Mouse (Mus musculus) brain, embryonic 14.5 days (tissue): ENCODE measurements around the gene Rbbp9. TPM values are rescaled to one million over a fixed set of nuclear protein-coding genes. Genes with fewer than 3 reads are reported as not detected.
"Not testable (repeated sequence)": the region's sequence is repeated elsewhere in the genome, so short reads cannot be mapped to it uniquely, and the experiment has no call there.

Experiments used
- DNase-seq: peaks from one replicate; pipeline ENCODE4 v3.0.0-alpha.2; 2011; ENCODE audit warnings: low read depth
- CTCF ChIP-seq: fragments of 200-500 bp; IDR thresholded peaks from 2 replicates; pipeline ENCODE4 v1.5.1; 2012; ENCODE audit warnings: inconsistent platforms, mild to moderate bottlenecking, moderate library complexity, borderline replicate concordance; ENCODE audit not compliant: insufficient read depth, insufficient read length; ENCODE audit errors: extremely low read depth
- POLR2A ChIP-seq: fragments of 200-500 bp; IDR thresholded peaks from 2 replicates; pipeline ENCODE4 v1.6.1; 2012; ENCODE audit warnings: mild to moderate bottlenecking, inconsistent platforms, borderline replicate concordance; ENCODE audit not compliant: poor library complexity, insufficient read depth, insufficient read length, severe bottlenecking; ENCODE audit errors: extremely low read depth
- polyA plus RNA-seq: library from polyadenylated mRNA; depleted of rRNA; stranded (reverse); fragments of >200 nt; gene quantifications from 2 replicates; pipeline ENCODE4 v1.2.3, GENCODE M21; 2012; rRNA removed

Rbbp9 gene
- polyA plus RNA-seq, result 32.2 and 32.9 TPM in 2 replicates

DNA sequence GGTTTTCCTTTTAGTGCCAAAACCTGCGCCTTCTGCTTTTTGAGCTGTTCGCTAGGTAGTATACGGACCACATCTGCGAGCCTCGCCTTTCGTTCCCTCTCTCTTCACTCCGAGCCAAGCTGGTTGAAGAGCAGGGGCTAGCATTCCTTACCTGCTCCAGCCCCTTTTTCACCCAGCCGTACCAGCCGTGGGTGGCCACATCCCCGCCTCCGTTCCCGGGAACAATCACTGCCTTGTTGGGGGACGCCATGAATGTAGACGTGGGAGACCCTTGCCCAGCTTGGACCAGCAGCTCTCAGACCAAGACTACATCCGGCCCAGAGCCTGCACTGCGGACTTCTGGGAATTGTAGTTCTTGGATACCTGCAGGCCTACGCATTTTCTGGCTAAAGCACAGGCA is at the start of gene Rbbp9:
TSS of gene Rbbp9 (minus strand) at position 341 of the 400 bp plus-strand sequence.
- DNase-seq, result peak; percentile 95

DNA sequence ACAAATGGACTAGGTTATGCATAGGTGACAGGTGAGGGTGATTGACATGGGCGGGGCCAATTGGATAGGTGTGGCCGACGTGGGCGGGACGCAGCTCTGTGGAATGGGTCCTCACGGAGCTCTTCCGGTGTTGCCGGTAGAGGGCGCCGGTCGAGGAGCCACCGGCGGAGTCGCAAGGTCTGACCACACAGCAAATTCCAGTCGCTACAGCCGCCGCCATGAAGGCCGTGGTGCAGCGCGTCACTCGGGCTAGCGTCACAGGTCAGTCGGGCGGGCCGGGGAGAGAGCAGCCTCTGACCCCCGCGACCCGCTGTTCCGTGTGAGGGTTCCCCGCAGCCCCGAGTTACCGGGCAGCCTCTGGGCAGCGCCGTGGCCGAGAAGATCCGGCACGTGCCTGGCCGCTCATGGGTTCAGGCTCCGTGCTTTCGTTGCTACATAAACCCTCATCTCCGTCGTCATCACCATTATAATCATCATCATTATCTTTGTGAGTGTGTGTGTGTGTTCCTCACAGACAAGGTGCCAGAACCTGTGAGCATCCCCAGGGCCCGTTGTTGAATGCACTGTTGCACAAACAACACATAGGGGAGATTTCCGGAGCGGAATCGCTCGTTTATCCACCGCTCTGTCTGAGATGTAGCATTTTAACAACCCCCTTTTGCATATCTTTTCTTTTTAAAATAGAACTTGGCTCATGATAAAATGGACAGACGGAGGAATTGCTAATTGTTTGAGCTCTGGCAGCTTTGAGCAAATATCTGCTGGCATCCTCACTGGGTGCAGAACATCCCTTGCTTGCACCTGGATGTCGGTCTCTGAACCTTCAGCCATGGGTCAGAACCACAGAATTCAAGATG is 49.4 kb upstream of the Rbbp9 start, which contains the start of gene Dtd1:
TSS of gene Dtd1 (plus strand) at position 67 of the 857 bp plus-strand sequence.
- DNase-seq, result peak; percentile 92
- TF ChIP-seq CTCF (peak; percentile 84), POLR2A (peak; percentile 63; the same call in 1 of the 2 replicates)

More for the DNA sequence above, at the start of gene Rbbp9:
- TF ChIP-seq POLR2A (peak; percentile 67; the same call in 1 of the 2 replicates), CTCF (no peak)

DNA sequence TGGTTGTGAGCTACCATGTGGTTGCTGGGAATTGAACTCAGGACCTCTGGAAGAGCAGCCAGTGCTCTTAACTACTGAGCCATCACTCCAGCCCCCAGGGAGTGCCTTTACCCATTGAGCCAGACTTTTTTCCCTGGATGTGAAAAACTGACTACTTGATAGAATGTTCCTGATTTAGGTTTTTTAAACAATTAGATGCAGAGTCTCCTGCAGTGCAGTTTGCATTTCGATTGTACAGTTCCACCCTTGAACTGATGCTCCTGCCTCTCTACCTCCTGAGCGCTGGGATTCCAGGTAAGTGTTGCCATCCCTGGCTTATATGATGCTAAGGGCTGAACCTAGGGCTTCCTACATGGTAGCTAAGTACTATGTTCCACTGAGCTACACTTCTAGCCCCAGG is 47.3 kb upstream of the Rbbp9 start:
- no peak for DNase-seq
- TF ChIP-seq POLR2A (no peak), CTCF (no peak)

DNA sequence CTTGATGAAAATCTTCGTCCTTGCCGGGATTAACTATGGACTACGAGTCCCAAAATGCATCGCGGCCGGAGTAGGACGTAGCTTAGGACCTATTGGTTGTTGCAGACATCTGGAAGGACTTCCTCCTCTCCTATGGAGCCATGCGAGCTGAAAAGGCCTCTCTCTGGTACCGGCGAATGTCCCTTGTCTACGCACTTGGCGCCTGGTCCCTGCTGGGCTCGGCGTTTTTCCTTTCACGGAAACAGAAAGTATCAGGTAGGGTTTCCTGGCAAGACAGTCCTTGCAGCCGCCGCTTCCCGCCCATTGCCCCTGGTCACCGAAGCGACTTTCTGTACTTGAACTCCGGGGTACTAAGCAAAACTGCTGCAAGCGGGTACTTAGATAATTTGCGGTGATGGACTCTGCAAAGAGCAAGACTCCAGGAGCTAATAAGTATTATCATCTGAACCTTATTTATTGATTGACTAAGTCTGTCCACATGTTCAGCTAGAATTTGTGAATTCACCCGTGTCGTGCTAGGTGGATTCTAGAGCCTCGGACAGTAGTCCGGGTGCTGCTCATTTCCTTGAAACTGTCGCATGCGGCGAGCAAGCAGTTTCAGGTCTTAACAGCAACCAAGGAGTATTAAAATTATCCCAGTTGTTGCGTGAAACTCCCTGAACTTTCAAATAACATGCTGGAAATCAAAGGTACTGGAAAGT is 43.4 kb upstream of the Rbbp9 start, which contains the start of gene Smim26:
TSS of gene Smim26 (plus strand) at position 104 of the 701 bp plus-strand sequence.
- peak; percentile 17; the same call in 1 of the 2 replicates for TF ChIP-seq POLR2A
- no peak for TF ChIP-seq CTCF
- DNase-seq, result peak; percentile 95

DNA sequence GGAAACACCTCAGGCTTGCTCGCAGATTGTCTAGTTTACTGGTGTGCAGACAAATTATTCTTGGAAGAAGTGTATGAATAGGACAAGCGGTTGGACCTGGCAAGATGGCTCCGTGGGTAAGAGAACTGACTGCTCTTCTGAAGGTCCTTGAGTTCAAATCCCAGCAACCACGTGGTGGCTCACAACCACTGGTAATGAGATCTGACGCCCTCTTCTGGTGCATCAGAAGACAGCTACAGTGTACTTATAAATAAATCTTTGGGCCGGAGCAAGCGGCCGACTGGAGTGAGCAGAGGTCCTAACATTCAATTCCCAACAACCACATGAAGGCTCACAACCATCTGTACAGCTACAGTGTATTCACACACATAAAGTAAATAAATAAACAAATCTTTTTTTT is 42.4 kb upstream of the Rbbp9 start:
- not testable (repeated sequence) for DNase-seq

DNA sequence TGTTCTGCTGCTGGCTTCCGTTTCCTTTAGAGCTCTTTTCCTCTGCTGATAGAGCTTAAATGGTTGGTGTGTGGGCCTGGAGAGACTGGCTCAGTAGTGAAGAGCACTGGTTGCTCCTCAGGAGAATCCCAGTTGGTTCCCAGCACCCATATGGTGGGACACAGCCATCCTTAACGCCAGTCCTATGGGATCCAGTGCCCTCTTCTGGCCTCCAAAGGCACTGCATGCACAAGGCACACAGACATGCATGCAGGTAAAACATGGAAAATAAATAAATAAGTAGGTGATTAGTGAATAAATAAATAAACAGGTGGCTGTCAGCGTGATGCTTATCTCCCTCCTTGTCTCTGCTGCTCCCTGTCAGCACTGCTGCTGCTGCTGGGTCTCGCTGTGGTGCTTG is 38.1 kb upstream of the Rbbp9 start:
- TF ChIP-seq CTCF (peak; percentile 39; the same call in 1 of the 2 replicates), POLR2A (no peak)
- no peak for DNase-seq

DNA sequence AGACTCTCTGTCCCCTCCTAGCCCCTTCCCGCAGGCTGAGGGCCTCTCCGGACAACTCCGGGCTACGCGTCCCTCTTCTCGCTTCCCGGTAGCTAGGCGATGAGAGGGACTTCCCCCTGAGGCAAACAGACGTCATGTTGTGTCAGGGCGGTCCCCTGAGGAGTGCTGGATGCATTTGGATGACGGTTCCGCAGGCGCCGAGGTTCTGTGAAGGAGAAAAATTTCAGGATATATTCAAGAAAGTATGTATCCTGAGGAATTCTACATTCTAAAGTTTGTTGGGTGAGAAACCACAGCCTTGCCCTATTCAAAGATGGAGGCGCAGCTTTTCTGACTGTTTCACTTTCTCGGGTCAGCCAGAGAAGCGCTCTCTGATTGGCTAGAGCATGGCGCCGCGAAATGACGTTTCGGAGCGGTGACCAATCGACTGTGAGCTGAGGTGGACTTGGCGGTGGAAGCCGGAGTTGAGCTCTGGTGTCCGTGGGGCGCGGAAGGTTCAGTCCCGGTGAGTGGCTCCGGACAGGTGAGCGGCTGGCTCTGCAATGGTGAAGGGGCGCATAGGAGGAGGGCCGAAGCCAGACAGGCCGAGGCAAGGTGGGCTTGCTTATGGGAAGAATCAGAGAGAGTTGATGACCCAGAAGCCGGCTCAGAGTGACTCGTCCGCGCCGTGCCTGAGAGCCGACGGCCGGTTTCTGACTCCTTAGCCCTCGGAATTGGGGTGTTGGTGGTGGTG is 5.3 kb upstream of the Rbbp9 start, which contains the start of gene Sec23b:
TSS of gene Sec23b (plus strand) at position 410 of the 733 bp plus-strand sequence.
- peak; percentile 99 for DNase-seq
- TF ChIP-seq CTCF (peak; percentile 0; the same call in 1 of the 2 replicates), POLR2A (peak; percentile 47; the same call in 1 of the 2 replicates)

DNA sequence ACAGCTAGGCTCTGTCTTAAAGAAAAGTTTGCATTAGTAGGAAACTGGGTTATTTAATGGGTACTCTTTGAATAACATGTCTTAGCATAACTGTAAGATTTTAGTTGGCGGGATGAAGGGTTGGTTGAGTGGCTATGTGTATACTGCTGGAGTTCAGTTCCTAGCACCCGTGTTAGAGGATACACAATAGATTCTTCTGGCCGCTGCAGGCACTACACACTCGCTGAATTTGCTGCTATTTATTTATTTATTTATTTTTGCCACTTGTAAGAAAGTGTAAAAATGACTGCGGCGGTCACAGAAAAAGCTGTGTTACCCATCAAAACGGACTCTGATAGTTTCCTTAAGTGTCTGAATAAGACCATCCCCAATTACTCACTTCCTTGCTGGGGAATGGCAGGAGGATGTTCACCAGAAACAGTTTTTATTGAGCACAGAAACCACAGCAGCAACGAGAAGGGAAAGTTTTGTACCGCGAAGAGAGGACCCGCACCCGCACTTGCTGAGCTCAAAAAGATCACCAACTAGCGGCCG is 4.7 kb upstream of the Rbbp9 start:
- TF ChIP-seq CTCF (no peak), POLR2A (no peak)
- no peak for DNase-seq

DNA sequence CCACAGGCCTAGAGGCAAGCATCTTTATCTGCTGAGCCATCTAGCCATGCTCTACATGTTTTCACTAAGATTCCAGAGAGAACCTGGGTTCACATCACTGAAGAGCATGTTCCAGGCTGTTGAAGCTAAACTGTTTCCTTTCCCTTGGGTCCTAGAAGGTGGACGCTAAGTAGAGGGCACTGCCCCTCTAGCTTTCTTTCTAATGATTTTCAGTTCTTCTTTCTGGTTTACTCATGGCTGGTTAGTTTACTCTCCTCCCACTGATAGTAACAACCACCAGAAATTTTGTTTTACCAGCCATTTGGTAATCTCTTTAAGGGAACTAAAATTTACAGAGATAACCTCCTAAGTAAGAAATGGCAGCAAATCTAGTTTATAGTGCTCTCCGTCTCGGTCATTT is 3.2 kb upstream of the Rbbp9 start:
- TF ChIP-seq CTCF (no peak), POLR2A (no peak)
- no peak for DNase-seq

DNA sequence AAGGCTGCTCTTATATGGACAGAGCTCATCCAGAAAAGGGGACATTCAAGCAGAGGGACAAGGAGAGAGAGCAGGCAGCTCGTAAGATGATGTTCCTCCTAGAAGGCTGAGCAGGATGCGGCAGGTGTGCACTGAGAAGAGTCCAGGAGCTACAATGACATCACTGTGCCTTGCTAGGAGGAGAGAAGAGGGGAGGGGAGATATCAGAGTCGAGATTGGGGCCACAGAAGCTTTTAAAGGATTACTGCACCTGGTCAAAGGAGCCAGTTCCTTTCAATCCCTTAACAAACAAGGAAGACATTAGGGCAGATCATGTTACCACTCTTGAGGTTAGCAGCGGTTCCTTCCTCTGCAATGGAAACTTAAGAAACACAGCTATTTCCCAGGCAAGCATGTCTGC is 3.1 kb downstream of the Rbbp9 start:
- TF ChIP-seq CTCF (no peak), POLR2A (no peak)
- no peak for DNase-seq
